Mouse (Mus musculus): ENCODE data around the gene Ficd. TPM values are rescaled to one million over a fixed set of nuclear protein-coding genes. Genes with fewer than 3 reads are reported as not detected.

Gene Ficd
- total and polyA plus RNA-seq, 3 experiments, result 7.2 to 9.3 (median 8.7) TPM

DNA sequence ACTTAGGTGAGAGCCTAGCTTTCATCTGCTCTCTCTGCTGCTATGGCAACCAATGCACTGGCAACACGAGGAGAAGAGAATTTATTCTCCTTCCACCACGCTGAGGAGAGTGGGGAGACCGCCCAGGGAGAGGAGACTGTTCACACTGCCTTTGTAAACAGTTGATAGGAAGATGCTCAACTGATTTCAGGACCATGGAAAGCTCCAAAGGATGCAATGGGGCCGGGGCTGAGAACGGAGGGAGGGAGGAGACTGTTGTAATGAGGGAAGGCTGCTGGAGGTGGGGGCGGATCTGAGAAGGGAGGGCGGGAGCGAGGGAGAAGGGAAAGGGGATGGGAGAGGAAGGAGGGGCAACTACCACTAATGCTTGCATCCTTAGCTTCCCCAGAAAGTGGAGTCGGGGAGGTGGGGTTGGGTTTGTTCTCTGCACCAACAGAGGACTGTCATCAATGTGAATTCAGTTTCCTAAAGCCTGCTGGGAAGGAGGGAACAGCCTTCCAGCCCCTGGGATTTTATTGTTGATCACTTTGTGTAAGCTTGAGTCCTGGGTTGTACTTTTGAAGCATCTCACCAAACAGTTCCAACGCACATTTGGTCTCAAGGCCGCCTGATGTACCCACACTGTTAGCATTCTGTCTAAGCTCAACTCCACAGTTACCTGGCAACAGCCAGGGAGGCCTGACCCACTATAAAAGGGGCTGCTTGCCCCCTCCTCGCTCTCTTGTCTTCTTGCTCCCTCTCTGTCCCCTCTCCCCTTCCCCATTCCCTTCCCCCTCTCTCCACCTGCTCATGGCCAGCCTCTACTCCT is 18.8 kb upstream of the Ficd start:
- TF ChIP-seq EP300 (IDR thresholded peaks at IDR 0.05; ENCODE audit: insufficient read depth, low read depth, low read length) (no peak), POLR2A (IDR thresholded peaks at IDR 0.05; ENCODE audit: insufficient read depth, low read depth, low read length) (no peak), CTCF (IDR thresholded peaks at IDR 0.05) (no peak)
- no peak overlapping the region for H3K9ac ChIP-seq (ENCODE audit: low read depth, low read length)
- no peaks in the 10 kb centered on the region for H3K79me2 ChIP-seq (replicated peaks; ENCODE audit: control insufficient read depth, insufficient read depth, low read length)
- no peaks in the 10 kb centered on the region for H3K36me3 ChIP-seq (ENCODE audit: control insufficient read depth, insufficient read depth, low read length)
- WGBS, result 10% methylated on average over 12 of the region's 12 CpGs
- H3K27ac ChIP-seq, result no peak overlapping the region
- no peak for DNase-seq
- H3K4me3 ChIP-seq, result no peak overlapping the region
- intact Hi-C loops (cut with DNase I), result no loop called here
- H3K4me1 ChIP-seq (ENCODE audit: control insufficient read depth, insufficient read depth, low read length), result no peaks in the 10 kb centered on the region
- no peaks in the 10 kb centered on the region for H3K27me3 ChIP-seq (ENCODE audit: control insufficient read depth, insufficient read depth, low read length)

DNA sequence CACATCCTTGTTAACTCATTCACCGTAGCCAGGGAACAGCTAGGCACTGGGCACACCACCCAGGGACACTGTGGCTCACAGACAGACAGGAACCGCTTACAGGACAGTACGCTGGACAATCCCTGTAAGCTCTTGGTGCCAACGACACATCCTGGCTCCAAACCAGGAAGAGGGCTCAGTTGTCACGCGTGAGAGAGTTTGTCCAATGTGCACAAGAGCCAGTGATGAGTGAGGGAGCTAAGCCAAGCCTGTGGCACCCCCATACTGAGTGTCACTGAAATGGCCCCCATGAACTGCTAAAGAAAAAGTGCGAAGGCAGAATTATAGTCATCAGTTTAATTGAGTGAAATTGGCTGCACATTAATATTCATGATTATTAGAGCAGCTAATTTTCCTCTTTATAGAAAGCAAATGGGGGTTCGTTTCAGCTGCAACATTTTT is 16.4 kb upstream of the Ficd start:
- Histone ChIP-seq H3K27ac (no peak overlapping the region), H3K4me3 (no peak overlapping the region), H3K79me2 (replicated peaks; ENCODE audit: control insufficient read depth, insufficient read depth, low read length) (no peaks in the 10 kb centered on the region), H3K9ac (ENCODE audit: low read depth, low read length) (no peak overlapping the region), H3K4me1 (ENCODE audit: control insufficient read depth, insufficient read depth, low read length) (no peaks in the 10 kb centered on the region), H3K27me3 (ENCODE audit: control insufficient read depth, insufficient read depth, low read length) (no peaks in the 10 kb centered on the region), H3K36me3 (ENCODE audit: control insufficient read depth, insufficient read depth, low read length) (no peaks in the 10 kb centered on the region)
- intact Hi-C loops (cut with DNase I), result no loop called here
- DNase-seq, result no peak
- WGBS, result 72% methylated on average over 8 of the region's 8 CpGs
- TF ChIP-seq EP300 (IDR thresholded peaks at IDR 0.05; ENCODE audit: insufficient read depth, low read depth, low read length) (no peak), POLR2A (IDR thresholded peaks at IDR 0.05; ENCODE audit: insufficient read depth, low read depth, low read length) (no peak), CTCF (IDR thresholded peaks at IDR 0.05) (no peak)

DNA sequence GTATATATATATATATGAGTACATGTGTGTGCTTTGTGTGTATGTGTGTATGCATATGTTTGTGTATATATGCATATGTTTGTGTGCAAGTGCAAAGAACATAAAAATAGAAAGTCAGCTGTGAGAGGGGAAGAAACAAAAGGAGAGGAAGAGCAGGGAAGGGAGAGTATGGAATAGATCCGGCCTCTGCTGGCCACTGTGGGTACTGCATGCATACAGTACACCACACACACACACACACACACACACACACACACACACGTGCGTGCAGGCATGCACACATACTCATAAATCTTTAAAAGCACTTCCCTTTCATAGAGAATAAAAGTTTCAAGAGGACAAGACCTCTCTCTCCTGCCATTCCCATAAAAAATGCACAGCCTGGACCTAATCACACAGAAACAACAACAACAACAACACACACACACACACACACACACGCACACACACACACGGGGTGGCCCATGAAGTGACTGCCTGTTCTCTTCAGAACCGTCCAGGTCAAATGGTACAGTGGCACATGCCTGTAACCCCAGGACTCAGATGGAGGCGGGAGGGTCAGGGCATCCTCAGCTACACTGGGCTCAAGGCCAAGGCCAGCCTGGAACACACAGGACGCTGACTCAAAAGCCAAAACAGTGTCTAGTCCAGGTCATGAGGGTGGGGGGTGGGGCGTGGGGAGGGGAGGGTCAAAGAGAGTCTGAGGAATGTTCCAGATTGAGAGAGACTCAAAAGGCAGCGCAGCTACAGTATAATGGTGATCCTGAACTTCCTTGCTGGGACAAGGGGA is 13.2 kb upstream of the Ficd start:
- peak; percentile 55 for TF ChIP-seq CTCF (IDR thresholded peaks at IDR 0.05)
- TF ChIP-seq EP300 (IDR thresholded peaks at IDR 0.05; ENCODE audit: insufficient read depth, low read depth, low read length), result no peak
- TF ChIP-seq POLR2A (IDR thresholded peaks at IDR 0.05; ENCODE audit: insufficient read depth, low read depth, low read length), result no peak
- no peak for DNase-seq
- WGBS, result 78% methylated on average over 10 of the region's 10 CpGs
- no peak overlapping the region for H3K27ac ChIP-seq
- no peak overlapping the region for H3K4me3 ChIP-seq
- no peaks in the 10 kb centered on the region for H3K4me1 ChIP-seq (ENCODE audit: control insufficient read depth, insufficient read depth, low read length)
- H3K79me2 ChIP-seq (replicated peaks; ENCODE audit: control insufficient read depth, insufficient read depth, low read length), result no peaks in the 10 kb centered on the region
- no peak overlapping the region for H3K9ac ChIP-seq (ENCODE audit: low read depth, low read length)
- H3K27me3 ChIP-seq (ENCODE audit: control insufficient read depth, insufficient read depth, low read length), result no peaks in the 10 kb centered on the region
- intact Hi-C loops (cut with DNase I), result loop anchor here (5.0 kb wide), 2 partner anchors 50 to 135 kb away; no protein-coding TSS in a partner anchor
- no peaks in the 10 kb centered on the region for H3K36me3 ChIP-seq (ENCODE audit: control insufficient read depth, insufficient read depth, low read length)

DNA sequence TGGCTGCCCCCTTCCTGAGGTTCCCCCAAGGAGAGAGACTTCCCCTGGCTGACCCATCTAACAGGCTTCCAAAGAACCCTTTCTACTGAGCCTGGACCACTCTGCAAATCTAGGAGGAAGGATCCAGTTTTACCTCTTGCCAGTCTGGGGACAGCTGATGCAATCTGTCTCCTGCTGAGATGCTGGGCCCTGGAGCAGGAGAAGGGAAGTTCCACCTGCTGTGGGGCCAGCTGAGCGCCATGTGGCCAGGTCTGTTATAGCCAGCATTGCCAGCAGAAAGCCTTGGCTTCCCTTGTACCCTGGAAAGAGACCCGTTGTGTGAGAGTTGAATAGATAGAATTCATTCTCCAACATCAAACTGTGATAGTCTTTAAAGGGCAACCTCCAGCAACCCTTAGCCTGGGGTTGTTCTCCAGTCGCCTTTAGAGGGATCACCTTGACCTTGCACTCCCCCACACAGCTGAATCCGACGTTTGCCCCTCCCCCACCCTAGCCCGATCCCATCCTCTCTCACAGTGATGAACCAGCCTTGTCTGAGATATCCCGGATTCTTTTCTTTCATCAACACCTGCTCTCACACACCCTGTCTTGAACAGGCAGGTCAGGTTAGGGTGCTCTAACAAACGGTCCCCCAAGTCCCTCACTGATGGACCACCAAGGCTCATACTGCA is 11.9 kb upstream of the Ficd start:
- H3K79me2 ChIP-seq (replicated peaks; ENCODE audit: control insufficient read depth, insufficient read depth, low read length), result no peaks in the 10 kb centered on the region
- no peak for DNase-seq
- no peaks in the 10 kb centered on the region for H3K36me3 ChIP-seq (ENCODE audit: control insufficient read depth, insufficient read depth, low read length)
- intact Hi-C loops (cut with DNase I), result loop anchor here (1.0 to 5.0 kb wide), 4 partner anchors 51 to 357 kb away; no protein-coding TSS in a partner anchor
- H3K27me3 ChIP-seq (ENCODE audit: control insufficient read depth, insufficient read depth, low read length), result no peaks in the 10 kb centered on the region
- H3K9ac ChIP-seq (ENCODE audit: low read depth, low read length), result no peak overlapping the region
- WGBS, result 31% methylated on average over 8 of the region's 8 CpGs
- TF ChIP-seq POLR2A (IDR thresholded peaks at IDR 0.05; ENCODE audit: insufficient read depth, low read depth, low read length) (no peak), EP300 (IDR thresholded peaks at IDR 0.05; ENCODE audit: insufficient read depth, low read depth, low read length) (no peak), CTCF (IDR thresholded peaks at IDR 0.05) (no peak)
- H3K4me3 ChIP-seq, result no peak overlapping the region
- H3K4me1 ChIP-seq (ENCODE audit: control insufficient read depth, insufficient read depth, low read length), result no peaks in the 10 kb centered on the region
- H3K27ac ChIP-seq, result no peak overlapping the region

DNA sequence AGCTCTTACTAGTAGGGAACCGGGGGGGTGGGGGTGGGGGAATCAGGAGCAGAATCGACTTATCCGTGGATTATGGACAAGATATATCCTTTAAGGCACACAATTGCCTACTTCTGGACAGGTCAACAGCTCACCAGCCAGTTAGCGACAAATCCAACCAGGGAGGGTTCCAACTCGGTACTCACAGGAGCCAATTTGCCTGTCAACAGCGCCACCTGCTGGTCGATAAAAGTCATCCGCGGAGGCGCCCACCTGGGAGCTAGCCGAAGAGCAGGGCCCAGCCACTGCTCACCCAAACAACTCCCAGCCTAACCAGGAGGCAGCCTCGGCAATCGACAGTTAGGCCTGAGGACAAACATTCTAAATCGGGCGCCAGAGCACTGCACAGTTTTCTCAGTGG is 11.2 kb upstream of the Ficd start, which contains the start of gene 1700069L16Rik:
Gene 1700069L16Rik, minus strand, starts transcription at position 327 of the 400 bp plus-strand sequence.
- intact Hi-C loops (cut with DNase I), result loop anchor here (1.0 to 5.0 kb wide), 4 partner anchors 52 to 358 kb away; no protein-coding TSS in a partner anchor
- peak; percentile 79 to 87 for DNase-seq
- no peak within 1 kb of the TSS for H3K4me3 ChIP-seq
- H3K27ac ChIP-seq, result no peak within 1 kb of the TSS
- no peaks in the 10 kb centered on the region for H3K27me3 ChIP-seq (ENCODE audit: control insufficient read depth, insufficient read depth, low read length)
- H3K79me2 ChIP-seq (replicated peaks; ENCODE audit: control insufficient read depth, insufficient read depth, low read length), result no peaks in the 10 kb centered on the region
- no peak within 1 kb of the TSS for H3K9ac ChIP-seq (ENCODE audit: low read depth, low read length)
- TF ChIP-seq CTCF (IDR thresholded peaks at IDR 0.05), result peak; percentile 95
- TF ChIP-seq POLR2A (IDR thresholded peaks at IDR 0.05; ENCODE audit: insufficient read depth, low read depth, low read length), result no peak
- TF ChIP-seq EP300 (IDR thresholded peaks at IDR 0.05; ENCODE audit: insufficient read depth, low read depth, low read length), result peak; percentile 69; the same call in 1 of the 2 replicates
- H3K36me3 ChIP-seq (ENCODE audit: control insufficient read depth, insufficient read depth, low read length), result no peaks in the 10 kb centered on the region
- no peaks in the 10 kb centered on the region for H3K4me1 ChIP-seq (ENCODE audit: control insufficient read depth, insufficient read depth, low read length)
- 6% methylated on average over 15 of the region's 15 CpGs for WGBS
